Mouse (Mus musculus) A20 (cell line): ENCODE measurements around the gene Gse1.

Experiments used
- DNase-seq: peaks from one replicate; pipeline ENCODE4 v3.0.0-alpha.2; 2011; ENCODE audit warnings: low read depth, low spot score

The Gse1 gene

GRCm38 (mm10) chr8:120571561-120571960 lies 343.3 kb downstream of the Gse1 start:
- no peak for DNase-seq

GRCm38 (mm10) chr8:120572534-120572933 lies 344.3 kb downstream of the Gse1 start:
- DNase-seq, result no peak

GRCm38 (mm10) chr8:120573866-120574265 lies 345.6 kb downstream of the Gse1 start:
- no peak for DNase-seq

- DNase-seq, result no peak
Observed at GRCm38 (mm10) chr8:120574941-120575340, 346.7 kb downstream of the Gse1 start.

GRCm38 (mm10) chr8:120575801-120576200 lies 347.5 kb downstream of the Gse1 start:
- DNase-seq, result no peak

GRCm38 (mm10) chr8:120577821-120578220 lies 349.6 kb downstream of the Gse1 start:
- no peak for DNase-seq

- DNase-seq, result no peak
Observed at GRCm38 (mm10) chr8:120580336-120581000, 352.2 kb downstream of the Gse1 start.

GRCm38 (mm10) chr8:120581329-120581728 lies 353.1 kb downstream of the Gse1 start:
- no peak for DNase-seq

- no peak for DNase-seq
Observed at GRCm38 (mm10) chr8:120581811-120582210, 353.6 kb downstream of the Gse1 start.

GRCm38 (mm10) chr8:120585521-120585920 lies 357.3 kb downstream of the Gse1 start:
- DNase-seq, result no peak

GRCm38 (mm10) chr8:120588908-120589771 lies 360.9 kb downstream of the Gse1 start, which contains the start of gene Gins2:
TSS of gene Gins2 (minus strand) at chr8:120589304.
- DNase-seq, result peak; percentile 100

GRCm38 (mm10) chr8:120589921-120590320 lies 361.7 kb downstream of the Gse1 start:
- DNase-seq, result peak; percentile 35

- no peak for DNase-seq
Observed at GRCm38 (mm10) chr8:120591587-120592292, 363.5 kb downstream of the Gse1 start.

GRCm38 (mm10) chr8:120594571-120594970 lies 366.3 kb downstream of the Gse1 start:
- DNase-seq, result peak; percentile 52

GRCm38 (mm10) chr8:120595963-120596362 lies 367.7 kb downstream of the Gse1 start:
- DNase-seq, result peak; percentile 80

- no peak for DNase-seq
Observed at GRCm38 (mm10) chr8:120598579-120598978, 370.3 kb downstream of the Gse1 start.

- DNase-seq, result peak; percentile 74
Observed at GRCm38 (mm10) chr8:120599504-120599903, 371.2 kb downstream of the Gse1 start.

- DNase-seq, result no peak
Observed at GRCm38 (mm10) chr8:120602672-120603071, 374.4 kb downstream of the Gse1 start.

- DNase-seq, result no peak
Observed at GRCm38 (mm10) chr8:120607460-120607859, 379.2 kb downstream of the Gse1 start.

GRCm38 (mm10) chr8:120607885-120608284 lies 379.6 kb downstream of the Gse1 start:
- DNase-seq, result peak; percentile 82

- DNase-seq, result no peak
Observed at GRCm38 (mm10) chr8:120610824-120611223, 382.6 kb downstream of the Gse1 start.

- DNase-seq, result no peak
Observed at GRCm38 (mm10) chr8:120614491-120614890, 386.2 kb downstream of the Gse1 start.
